Mouse (Mus musculus) kidney, postnatal 10 days (tissue): ENCODE measurements around the gene Stard10.

Source experiments
- DNase-seq: peaks from one replicate; pipeline ENCODE4 v3.0.0; 2021; ENCODE audit warnings: mixed read lengths

Gene Stard10

GRCm38 (mm10) chr7:101317014-101317413 lies at the start of gene Stard10:
Gene Stard10 (plus strand): TSS chr7:101317086.
- DNase-seq: no peak

DNA sequence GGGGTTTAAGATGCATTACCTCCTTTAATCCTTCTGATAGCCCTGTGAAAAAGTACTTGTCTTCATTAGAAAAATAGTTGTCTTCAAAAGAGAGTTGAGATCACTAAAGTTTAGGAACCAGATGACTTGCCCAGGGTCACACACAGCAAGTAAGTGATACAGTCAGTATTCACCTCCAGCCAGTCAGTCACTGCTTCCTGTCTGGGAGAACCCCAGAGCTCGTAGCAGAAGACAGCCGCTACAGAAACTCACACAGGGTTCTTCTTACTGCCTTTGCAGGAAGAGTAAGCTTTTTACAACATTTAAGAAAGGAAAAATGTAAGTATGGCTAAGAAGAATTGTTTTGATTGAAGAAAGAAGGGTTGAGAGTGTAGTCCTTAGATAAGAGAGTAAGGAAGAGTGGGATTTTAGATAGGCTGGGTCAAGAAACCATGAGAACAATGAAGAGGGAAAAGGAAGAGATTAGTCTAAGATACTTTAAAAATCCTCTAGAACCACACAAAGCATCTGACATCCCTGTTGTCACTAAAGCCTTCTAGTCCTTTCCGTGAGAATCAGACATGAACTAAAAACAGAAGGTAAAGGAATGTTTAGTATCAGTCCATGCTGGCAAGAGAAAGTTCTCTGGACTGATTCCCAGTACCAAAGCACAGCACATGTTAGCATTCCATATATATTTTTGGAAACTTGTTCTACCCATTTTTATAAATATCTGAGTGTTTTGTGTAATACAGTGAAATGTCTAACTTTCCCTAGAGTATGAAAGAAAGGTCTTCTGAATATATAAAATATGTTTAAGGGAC lies 49.2 kb upstream of the Stard10 start:
- DNase-seq: no peak

DNA sequence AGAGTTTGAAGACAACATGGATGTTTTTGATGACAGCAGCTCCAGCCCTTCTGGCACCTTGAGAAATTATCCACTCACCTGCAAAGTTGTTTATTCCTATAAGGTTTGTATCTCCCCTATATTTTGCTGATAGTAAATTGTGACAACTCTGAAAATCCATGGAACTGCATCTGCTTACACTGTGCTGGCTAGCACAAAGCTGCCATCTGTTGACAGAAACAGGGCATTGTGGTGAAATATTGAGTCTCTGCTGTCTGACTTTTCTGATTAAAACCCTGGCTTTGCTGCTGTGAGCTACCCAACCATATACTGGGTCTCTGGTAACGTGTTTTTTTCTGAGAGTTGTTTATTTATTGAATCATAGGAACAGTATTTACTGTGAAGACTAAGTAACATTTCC lies 45.3 kb upstream of the Stard10 start:
- DNase-seq: no peak

DNA sequence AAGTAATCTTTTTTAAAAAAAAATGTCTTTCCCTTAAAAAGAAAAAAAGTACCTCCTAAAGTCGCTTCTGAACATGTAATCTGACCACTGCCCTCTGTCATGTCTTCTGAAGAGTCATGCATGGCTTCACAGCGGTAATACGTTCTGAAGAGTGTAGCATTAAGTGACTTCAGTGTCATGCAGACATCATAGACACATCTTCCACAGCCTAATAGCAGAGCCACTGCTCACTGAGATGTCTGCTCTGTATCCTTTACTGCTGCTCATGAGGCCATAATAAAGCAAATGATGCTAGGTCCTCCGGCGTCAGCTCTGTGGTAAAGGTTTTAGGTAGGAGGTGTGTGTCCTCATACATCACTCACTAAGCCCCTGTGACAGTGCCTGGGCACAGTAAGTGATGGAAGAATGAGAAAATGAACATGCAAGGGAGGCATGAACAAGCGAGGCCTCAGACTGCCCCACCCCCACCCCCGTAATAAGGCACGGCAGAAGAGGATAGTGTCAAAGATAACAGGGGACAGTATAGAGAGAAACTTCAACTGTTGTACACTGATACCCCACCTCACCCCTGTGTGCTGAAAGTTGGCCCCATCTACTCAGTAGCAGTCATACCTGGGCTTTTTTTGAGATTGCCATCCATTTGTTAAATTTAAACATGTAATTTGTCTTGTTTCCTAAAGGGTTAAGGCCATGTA lies 44.3 kb upstream of the Stard10 start:
- DNase-seq: no peak

DNA sequence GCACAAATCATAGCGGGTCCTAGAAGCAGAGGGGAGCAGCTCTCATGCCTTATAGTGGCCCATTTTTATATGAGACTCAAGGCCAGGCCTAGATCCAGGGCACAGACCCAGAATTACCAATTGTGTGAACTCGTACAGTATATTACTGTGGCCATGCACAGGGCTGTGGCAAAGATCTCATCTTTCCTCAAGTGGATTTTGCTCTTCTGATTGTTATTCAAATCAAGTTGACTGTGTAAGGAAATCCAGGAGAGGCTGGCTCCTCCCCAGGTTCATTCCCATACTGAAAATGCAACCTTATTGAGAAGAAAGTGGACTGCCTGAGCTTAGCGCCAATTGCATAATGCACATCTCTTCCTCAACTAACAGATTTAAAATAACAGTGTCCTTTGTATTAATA lies 34.2 kb upstream of the Stard10 start:
- no peak for DNase-seq

DNA sequence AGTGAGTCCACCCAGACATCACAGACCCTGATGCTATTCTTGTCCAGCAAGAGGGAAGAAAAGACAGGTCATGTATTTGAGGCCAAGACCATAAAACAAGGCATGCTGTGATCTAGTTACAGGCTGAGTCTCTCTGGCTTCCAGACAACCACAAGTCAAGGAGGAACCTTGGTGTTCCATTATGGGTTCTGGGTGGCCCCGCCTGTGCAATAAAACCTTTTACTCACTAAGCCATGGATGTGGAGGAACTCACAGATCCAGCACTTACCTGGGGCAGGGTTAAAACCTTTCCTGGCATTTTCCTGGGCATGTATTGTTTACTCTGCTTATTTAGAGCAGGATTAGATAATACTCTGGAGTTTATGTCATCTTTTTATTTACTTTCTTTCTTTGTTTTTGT lies 32.4 kb upstream of the Stard10 start:
- no peak for DNase-seq

GRCm38 (mm10) chr7:101286891-101287290 lies 30.0 kb upstream of the Stard10 start:
- DNase-seq: no peak

GRCm38 (mm10) chr7:101287820-101288219 lies 29.1 kb upstream of the Stard10 start:
- DNase-seq: no peak

DNA sequence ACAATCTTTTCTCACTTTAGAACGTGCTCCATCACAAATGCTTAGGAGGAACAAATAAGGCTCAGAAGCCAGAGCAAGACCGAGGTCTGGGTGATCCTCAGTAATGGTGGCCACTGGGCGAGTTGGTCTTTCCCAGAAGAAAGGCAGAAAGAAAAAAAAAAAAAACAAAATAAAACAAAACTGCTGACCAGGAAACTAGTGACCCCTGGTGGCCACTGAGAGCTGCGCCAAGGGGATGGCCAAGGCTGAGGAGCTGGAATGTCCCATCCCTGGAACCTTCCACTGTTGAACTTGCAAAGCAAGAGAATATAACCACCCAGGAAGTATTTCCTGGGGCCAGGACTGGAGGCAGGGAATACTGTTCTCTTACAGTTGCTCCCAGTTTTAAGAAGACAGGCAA lies 28.4 kb upstream of the Stard10 start:
- DNase-seq: peak; percentile 82

- no peak for DNase-seq
These were observed 26.5 kb upstream of the Stard10 start for GRCm38 (mm10) chr7:101290401-101290800.

- no peak for DNase-seq
These were observed 25.7 kb upstream of the Stard10 start for GRCm38 (mm10) chr7:101291211-101291610.

DNA sequence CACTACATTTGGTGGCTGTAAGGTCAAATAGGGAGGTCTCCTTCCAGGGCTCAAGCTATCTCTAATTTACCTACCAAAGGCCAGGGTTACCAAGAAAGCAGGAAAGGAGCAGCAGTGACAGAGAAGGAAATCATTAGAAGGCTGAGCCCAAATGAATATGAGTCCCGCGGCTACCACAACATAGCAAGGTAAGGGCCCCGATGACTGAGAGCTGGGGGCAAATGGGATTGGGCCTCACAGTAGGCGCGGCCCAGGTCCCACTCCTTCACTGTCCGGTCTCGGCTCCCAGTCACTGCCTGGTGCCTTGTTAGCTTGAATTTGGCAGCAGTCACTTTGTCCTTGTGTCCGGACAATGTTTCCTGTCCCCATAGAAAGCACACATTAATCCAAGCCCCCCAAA lies 25.2 kb upstream of the Stard10 start:
- no peak for DNase-seq

GRCm38 (mm10) chr7:101292086-101292485 lies 24.8 kb upstream of the Stard10 start:
- no peak for DNase-seq

- DNase-seq: no peak
These were observed 24.2 kb upstream of the Stard10 start for GRCm38 (mm10) chr7:101292696-101293095.

GRCm38 (mm10) chr7:101293138-101293537 lies 23.7 kb upstream of the Stard10 start:
- no peak for DNase-seq

DNA sequence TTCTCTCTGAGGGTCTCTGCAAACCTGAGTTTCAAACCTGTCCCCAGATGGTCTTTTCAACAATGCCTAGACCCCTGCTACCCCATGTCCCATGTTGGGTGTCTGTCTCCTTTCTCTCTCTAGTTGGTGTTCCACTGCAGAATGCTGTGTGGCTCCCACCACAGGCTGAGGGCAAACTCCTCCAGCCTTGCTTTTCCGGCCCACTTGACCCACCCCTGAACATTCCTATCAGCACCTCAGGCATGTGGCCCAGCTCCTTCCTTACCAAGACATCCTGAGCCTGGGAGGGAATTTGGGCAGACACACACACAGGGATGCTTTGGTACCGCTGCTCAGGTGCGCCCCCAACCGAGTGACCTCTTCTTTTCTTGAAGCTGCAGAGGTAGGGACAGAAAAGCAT lies 23.3 kb upstream of the Stard10 start:
- DNase-seq: no peak

DNA sequence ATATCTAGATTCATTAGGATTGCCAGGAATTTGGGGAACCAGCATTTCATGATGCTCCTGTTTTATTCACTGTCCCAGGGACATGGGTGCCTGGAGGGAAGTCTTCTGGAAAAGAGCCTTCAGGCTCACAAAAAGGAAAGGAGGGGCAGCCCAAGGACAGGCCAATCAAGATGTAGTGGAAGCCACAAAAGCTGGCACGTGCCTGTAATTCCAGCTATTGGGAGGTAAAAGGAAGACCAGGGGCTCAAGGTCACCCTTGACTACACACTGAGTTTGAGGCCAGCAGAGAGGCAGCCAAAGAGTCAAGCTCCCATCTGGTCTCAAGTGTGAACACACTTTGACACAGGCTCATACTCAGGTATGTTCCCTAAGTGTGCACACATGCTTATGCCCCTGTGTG lies 21.4 kb upstream of the Stard10 start:
- DNase-seq: no peak

DNA sequence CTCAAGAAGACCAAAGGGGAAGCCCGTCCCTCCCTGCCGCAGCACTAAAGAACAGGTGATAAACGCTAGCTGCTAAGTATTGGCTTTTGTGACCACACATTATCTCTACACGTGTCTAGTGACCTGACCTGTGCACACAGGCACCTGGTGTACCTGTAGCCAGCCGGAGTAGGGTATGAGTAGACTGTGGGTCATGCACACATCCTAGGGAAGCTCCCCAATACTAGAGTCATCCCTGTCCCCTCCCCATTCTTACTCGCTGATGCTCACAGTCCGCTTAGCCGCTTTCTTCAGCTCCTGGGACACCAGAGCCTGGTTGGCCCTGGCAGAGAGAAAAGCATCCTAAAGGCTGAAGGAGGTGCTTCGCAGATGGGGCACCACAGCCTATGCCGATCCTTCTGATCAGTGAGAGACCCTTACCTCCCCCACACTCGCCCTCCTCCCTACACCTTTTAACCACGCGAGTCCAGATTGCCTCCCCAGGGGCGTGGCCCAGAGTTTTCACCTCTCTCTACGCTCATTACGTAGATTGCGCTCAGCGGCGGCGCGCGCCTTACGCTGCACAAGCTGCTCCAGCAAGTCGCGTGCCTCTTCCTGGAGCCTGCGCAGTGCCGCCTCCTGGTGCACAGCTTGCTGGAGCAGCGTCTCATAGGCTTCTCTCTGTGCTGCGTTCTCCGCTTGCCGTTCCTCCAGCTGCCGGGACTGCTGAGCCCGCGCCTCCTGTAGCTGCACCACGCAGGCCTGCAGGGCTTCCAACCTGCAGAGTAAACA lies 20.4 kb upstream of the Stard10 start:
- peak; percentile 91 for DNase-seq

- DNase-seq: no peak
These were observed 19.9 kb upstream of the Stard10 start for GRCm38 (mm10) chr7:101297023-101297405.

DNA sequence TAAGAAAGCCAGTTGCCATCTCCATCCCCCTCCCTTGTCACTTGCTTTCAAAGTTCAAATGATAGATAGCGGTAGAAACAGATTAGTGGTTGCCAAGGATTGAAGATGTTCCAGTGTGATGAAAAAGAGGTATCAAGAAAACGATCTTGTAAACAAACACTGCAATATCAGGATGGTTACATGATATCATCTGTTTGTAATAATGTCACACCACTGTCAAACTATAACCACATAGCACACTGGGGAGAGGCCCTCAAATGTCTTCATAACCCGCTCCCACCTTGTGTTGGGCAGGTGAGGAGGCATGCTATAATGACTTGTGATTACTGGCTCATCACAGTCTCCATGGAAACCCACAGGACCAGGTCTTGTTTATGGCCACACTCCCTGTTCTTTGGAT lies 18.5 kb upstream of the Stard10 start:
- DNase-seq: no peak

GRCm38 (mm10) chr7:101301361-101301880 lies 15.5 kb upstream of the Stard10 start:
- no peak for DNase-seq

DNA sequence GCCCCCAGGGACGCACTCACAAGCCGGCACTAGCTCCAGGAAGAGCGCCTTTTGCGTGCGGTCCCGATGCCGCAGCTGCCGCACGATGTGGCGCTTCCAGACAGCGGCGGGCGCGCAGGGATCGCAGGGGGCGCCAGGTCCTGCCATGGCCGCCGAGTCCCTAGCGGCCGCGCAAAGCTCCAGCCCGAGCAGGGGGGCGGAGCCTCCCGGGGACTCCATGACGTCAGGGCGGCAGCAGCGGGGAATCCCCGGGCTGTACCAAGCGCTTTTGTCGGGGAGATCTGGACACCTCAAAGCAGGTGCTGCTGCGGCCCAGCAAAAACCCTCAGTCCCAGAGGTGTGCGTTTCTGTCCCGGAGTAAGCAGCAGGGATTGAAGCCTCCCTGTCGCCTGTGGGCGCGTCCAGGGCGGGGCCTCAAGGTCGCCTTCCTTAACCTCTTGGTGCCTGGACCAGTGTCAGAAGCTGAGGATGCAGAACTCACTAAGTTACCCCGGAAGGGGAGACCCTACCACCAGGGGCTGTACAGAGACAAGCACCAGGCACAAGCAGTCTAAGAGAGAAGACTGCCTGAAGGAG lies 14.9 kb upstream of the Stard10 start, which contains the start of gene Atg16l2:
Atg16l2 (minus strand) TSS at position 371 of the 576 bp plus-strand sequence.
- DNase-seq: peak; percentile 95

GRCm38 (mm10) chr7:101302691-101303090 lies 14.2 kb upstream of the Stard10 start:
- DNase-seq: no peak
